Mouse (Mus musculus) embryonic facial prominence, embryonic 14.5 days (tissue): ENCODE results near the gene Nrxn3. TPM values are rescaled to one million over a fixed set of nuclear protein-coding genes. Genes with fewer than 3 reads are reported as not detected.

Experiments used
- ATAC-seq: fragments of 200-750 bp; cut with Nextera tagmentation; 2 replicates; pipeline ENCODE4 v1.8.0; 2017; ENCODE audit warnings: low read depth, moderate number of reproducible peaks, moderate TSS enrichment
- DNase-seq: peaks from one replicate; pipeline ENCODE4 v3.0.0-alpha.2; 2015; ENCODE audit warnings: low spot score
- H3K27ac ChIP-seq: fragments of 300-500 bp; sonication (generic); replicated peaks from 2 replicates; pipeline ENCODE4 v1.5.1; 2014; ENCODE audit warnings: low read depth, mild to moderate bottlenecking, low read length, moderate library complexity
- H3K27me3 ChIP-seq: fragments of 300-500 bp; sonication (generic); replicated peaks from 2 replicates; pipeline ENCODE4 v1.6.1; 2014; ENCODE audit warnings: low read length; ENCODE audit not compliant: control insufficient read depth, insufficient read depth
- H3K36me3 ChIP-seq: fragments of 300-500 bp; sonication (generic); 2 replicates; pipeline ENCODE4 v1.6.1; 2014; ENCODE audit warnings: low read length, mixed read lengths; ENCODE audit not compliant: control insufficient read depth, insufficient read depth
- H3K4me1 ChIP-seq: fragments of 300-500 bp; sonication (generic); 2 replicates; pipeline ENCODE4 v1.6.1; 2014; ENCODE audit warnings: antibody characterized with exemption, low read length; ENCODE audit not compliant: control insufficient read depth, insufficient read depth
- H3K4me2 ChIP-seq: fragments of 300-500 bp; sonication (generic); 2 replicates; pipeline ENCODE4 v1.6.1; 2014; ENCODE audit warnings: low read depth, mild to moderate bottlenecking, low read length, moderate library complexity, mixed read lengths
- H3K4me3 ChIP-seq: fragments of 300-500 bp; sonication (generic); 2 replicates; pipeline ENCODE4 v1.5.1; 2014; ENCODE audit warnings: low read depth, mild to moderate bottlenecking, low read length
- H3K9ac ChIP-seq: fragments of 300-500 bp; sonication (generic); 2 replicates; pipeline ENCODE4 v1.6.1; 2014; ENCODE audit warnings: low read depth, mild to moderate bottlenecking, low read length, moderate library complexity, mixed read lengths
- H3K9me3 ChIP-seq: fragments of 300-500 bp; sonication (generic); 2 replicates; pipeline ENCODE4 v1.6.1; 2016; ENCODE audit warnings: low read length; ENCODE audit not compliant: control insufficient read depth
- WGBS: fragments of 180-500 bp; shearing (Covaris S2); extraction: QIAGEN DNeasy Blood & Tissue Kit; methylation state at CpG from one replicate; pipeline ENCODE4 v1.1.7; 2014; 5-methylcytosine and 5-hydroxymethylcytosine counted together
- polyA plus RNA-seq: library from polyadenylated mRNA; unstranded; fragments of >200 nt; fragmentation: Nextera tagmentation; extraction: Ambion mirVana; gene quantifications from 2 replicates; pipeline ENCODE4 v1.2.1, GENCODE M21; 2014

The Nrxn3 gene
- polyA plus RNA-seq, 1 experiment from 2014 or later, result 2.6 TPM

GRCm38 (mm10) chr12:89909578-89909977, 1186.9 kb downstream of the Nrxn3 start:
- no peaks in the 10 kb centered on the region for H3K27me3 ChIP-seq
- no peak overlapping the region for H3K4me3 ChIP-seq
- H3K9me3 ChIP-seq, result no peaks in the 10 kb centered on the region
- H3K9ac ChIP-seq, result no peak overlapping the region
- H3K4me1 ChIP-seq, result no peaks in the 10 kb centered on the region
- DNase-seq, result no peak
- ATAC-seq, result no peak
- WGBS, result 77% methylated on average over 3 of the region's 3 CpGs
- no peak overlapping the region for H3K27ac ChIP-seq
- H3K4me2 ChIP-seq, result no peak overlapping the region
- H3K36me3 ChIP-seq, result no peaks in the 10 kb centered on the region

- DNase-seq (peak; percentile 79), ATAC-seq (peak; percentile 70)
- Histone ChIP-seq H3K27ac (no peak overlapping the region), H3K27me3 (no peaks in the 10 kb centered on the region), H3K4me3 (no peak overlapping the region), H3K9ac (no peak overlapping the region), H3K4me2 (no peak overlapping the region), H3K9me3 (no peaks in the 10 kb centered on the region), H3K4me1 (0 out of 2 replicates have a peak, but pooled peaks cover 6% of the 10 kb centered on the region), H3K36me3 (no peaks in the 10 kb centered on the region)
- WGBS, result 51% methylated on average over 8 of the region's 8 CpGs
Measured at GRCm38 (mm10) chr12:89918138-89918829, 1195.6 kb downstream of the Nrxn3 start.

GRCm38 (mm10) chr12:89932338-89932737, 1209.7 kb downstream of the Nrxn3 start:
- 87% methylated on average over 1 of the region's 1 CpGs for WGBS
- Histone ChIP-seq H3K9ac (no peak overlapping the region), H3K36me3 (no peaks in the 10 kb centered on the region), H3K4me3 (no peak overlapping the region), H3K27me3 (no peaks in the 10 kb centered on the region), H3K4me1 (no peaks in the 10 kb centered on the region), H3K9me3 (no peaks in the 10 kb centered on the region), H3K4me2 (no peak overlapping the region), H3K27ac (no peak overlapping the region)
- no peak for ATAC-seq
- DNase-seq, result no peak

- no peak overlapping the region for H3K9ac ChIP-seq
- H3K9me3 ChIP-seq, result no peaks in the 10 kb centered on the region
- H3K4me2 ChIP-seq, result no peak overlapping the region
- ATAC-seq, result no peak
- no peaks in the 10 kb centered on the region for H3K27me3 ChIP-seq
- H3K27ac ChIP-seq, result no peak overlapping the region
- peak; percentile 67 for DNase-seq
- WGBS, result 68% methylated on average over 5 of the region's 5 CpGs
- no peaks in the 10 kb centered on the region for H3K4me1 ChIP-seq
- H3K4me3 ChIP-seq, result no peak overlapping the region
- H3K36me3 ChIP-seq, result no peaks in the 10 kb centered on the region
Measured at GRCm38 (mm10) chr12:89933630-89934029, 1211.0 kb downstream of the Nrxn3 start.

- DNase-seq (no peak), ATAC-seq (no peak)
- Histone ChIP-seq H3K27ac (no peak overlapping the region), H3K4me1 (no peaks in the 10 kb centered on the region), H3K4me3 (no peak overlapping the region), H3K36me3 (no peaks in the 10 kb centered on the region), H3K9ac (no peak overlapping the region), H3K27me3 (no peaks in the 10 kb centered on the region), H3K9me3 (no peaks in the 10 kb centered on the region), H3K4me2 (no peak overlapping the region)
- 85% methylated on average over 2 of the region's 2 CpGs for WGBS
Measured at GRCm38 (mm10) chr12:89940746-89941145, 1218.1 kb downstream of the Nrxn3 start.

GRCm38 (mm10) chr12:89945911-89946502, 1223.3 kb downstream of the Nrxn3 start:
- 55% methylated on average over 2 of the region's 2 CpGs for WGBS
- Histone ChIP-seq H3K36me3 (no peaks in the 10 kb centered on the region), H3K9me3 (no peaks in the 10 kb centered on the region), H3K4me1 (no peaks in the 10 kb centered on the region), H3K27ac (no peak overlapping the region), H3K4me3 (no peak overlapping the region), H3K4me2 (no peak overlapping the region), H3K9ac (no peak overlapping the region), H3K27me3 (no peaks in the 10 kb centered on the region)
- ATAC-seq (no peak), DNase-seq (no peak)

GRCm38 (mm10) chr12:89946522-89946921, 1223.8 kb downstream of the Nrxn3 start:
- Histone ChIP-seq H3K9me3 (no peaks in the 10 kb centered on the region), H3K27me3 (no peaks in the 10 kb centered on the region), H3K27ac (no peak overlapping the region), H3K9ac (no peak overlapping the region), H3K4me2 (no peak overlapping the region), H3K4me3 (no peak overlapping the region), H3K36me3 (no peaks in the 10 kb centered on the region), H3K4me1 (no peaks in the 10 kb centered on the region)
- no peak for DNase-seq
- ATAC-seq, result no peak
- WGBS, result 21% methylated on average over 5 of the region's 5 CpGs

- peak; percentile 33 for DNase-seq
- Histone ChIP-seq H3K36me3 (no peaks in the 10 kb centered on the region), H3K4me2 (no peak overlapping the region), H3K4me3 (no peak overlapping the region), H3K9me3 (no peaks in the 10 kb centered on the region), H3K27me3 (no peaks in the 10 kb centered on the region), H3K27ac (no peak overlapping the region; the same call in 1 of the 2 replicates), H3K4me1 (0 out of 2 replicates have a peak, but pooled peaks cover 2% of the 10 kb centered on the region), H3K9ac (no peak overlapping the region)
- no peak for ATAC-seq
Measured at GRCm38 (mm10) chr12:89953237-89953636, 1230.6 kb downstream of the Nrxn3 start.

GRCm38 (mm10) chr12:89953649-89954048, 1231.0 kb downstream of the Nrxn3 start:
- no peak overlapping the region for H3K4me2 ChIP-seq
- 54% methylated on average over 3 of the region's 3 CpGs for WGBS
- H3K27ac ChIP-seq, result no peak overlapping the region; the same call in 1 of the 2 replicates
- H3K4me1 ChIP-seq, result 0 out of 2 replicates have a peak, but pooled peaks cover 2% of the 10 kb centered on the region
- H3K36me3 ChIP-seq, result no peaks in the 10 kb centered on the region
- no peaks in the 10 kb centered on the region for H3K9me3 ChIP-seq
- H3K9ac ChIP-seq, result no peak overlapping the region
- no peak; the same call in 1 of the 2 replicates for ATAC-seq
- H3K27me3 ChIP-seq, result no peaks in the 10 kb centered on the region
- peak; percentile 8 for DNase-seq
- H3K4me3 ChIP-seq, result no peak overlapping the region
